Mouse (Mus musculus) lung, postnatal 0 days (tissue): ENCODE measurements at regions not wholly inside any gene's neighbourhood (a gene's known extent, or its start where the extent isn't known, plus 50 kb on each side); places are given as distances from the start of the nearest gene placed in this dataset.

ENCODE experiments used
- ATAC-seq: fragments of 200-750 bp; cut with Nextera tagmentation; 2 replicates; pipeline ENCODE4 v1.8.0; 2017; ENCODE audit warnings: moderate library complexity
- DNase-seq: peaks from one replicate; pipeline ENCODE4 v3.0.0-alpha.2; 2016; ENCODE audit warnings: low spot score
- H3K27ac ChIP-seq: fragments of 300-500 bp; sonication (generic); 2 replicates; pipeline ENCODE4 v1.5.1; 2014; ENCODE audit warnings: antibody characterized with exemption, mild to moderate bottlenecking, low read length, mixed read lengths
- H3K27me3 ChIP-seq: fragments of 300-500 bp; sonication (generic); replicated peaks from 2 replicates; pipeline ENCODE4 v1.6.1; 2014; ENCODE audit warnings: low read length, mixed read lengths; ENCODE audit not compliant: insufficient read depth
- H3K36me3 ChIP-seq: fragments of 300-500 bp; sonication (generic); 2 replicates; pipeline ENCODE4 v1.6.1; 2014; ENCODE audit warnings: low read length, mixed read lengths; ENCODE audit not compliant: insufficient read depth
- H3K4me1 ChIP-seq: fragments of 300-500 bp; sonication (generic); 2 replicates; pipeline ENCODE4 v1.6.1; 2014; ENCODE audit warnings: antibody characterized with exemption, low read depth, low read length, mixed read lengths; ENCODE audit not compliant: insufficient read depth
- H3K4me2 ChIP-seq: fragments of 300-500 bp; sonication (generic); replicated peaks from 2 replicates; pipeline ENCODE4 v1.6.1; 2014; ENCODE audit warnings: low read depth, mild to moderate bottlenecking, low read length, moderate library complexity, mixed read lengths
- H3K4me3 ChIP-seq: fragments of 300-500 bp; sonication (generic); 2 replicates; pipeline ENCODE4 v1.5.1; 2014; ENCODE audit warnings: low read depth, low read length
- H3K9ac ChIP-seq: fragments of 300-500 bp; sonication (generic); replicated peaks from 2 replicates; pipeline ENCODE4 v1.6.1; 2014; ENCODE audit warnings: low read depth, mild to moderate bottlenecking
- H3K9me3 ChIP-seq: fragments of 300-500 bp; sonication (generic); 2 replicates; pipeline ENCODE4 v1.6.1; 2016; ENCODE audit warnings: low read length, mixed read lengths
- CTCF ChIP-seq: IDR thresholded peaks from 2 replicates; pipeline ENCODE4 v1.5.1; 2016; ENCODE audit warnings: antibody characterized with exemption, mild to moderate bottlenecking
- EP300 ChIP-seq: IDR thresholded peaks from 2 replicates; pipeline ENCODE4 v1.6.1; 2016; ENCODE audit warnings: antibody characterized with exemption, mild to moderate bottlenecking, control low read depth
- WGBS: fragments of 180-500 bp; shearing (Covaris S2); extraction: QIAGEN DNeasy Blood & Tissue Kit; methylation state at CpG from one replicate; pipeline ENCODE4 v1.1.7; 2014; 5-methylcytosine and 5-hydroxymethylcytosine counted together

DNA sequence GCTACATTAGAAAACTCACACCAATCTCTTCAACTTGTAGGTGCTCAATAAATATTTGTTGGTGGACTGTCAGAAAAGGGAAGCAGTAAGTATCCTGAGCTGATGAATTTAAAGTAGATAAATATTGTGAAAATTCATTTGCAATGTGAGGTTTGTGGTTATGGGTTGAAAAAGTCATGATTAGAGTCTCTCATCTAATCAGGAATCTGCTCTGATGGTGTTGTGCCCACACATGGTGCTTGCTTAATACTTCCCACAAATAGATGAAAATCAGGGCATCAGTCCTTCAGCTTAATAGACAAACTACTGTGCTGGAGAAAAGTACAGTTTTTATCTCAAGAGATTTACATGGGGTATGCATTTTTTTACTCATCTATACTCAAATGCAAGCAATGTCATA is 59.9 kb downstream of the S1pr1 start:
- no peaks in the 10 kb centered on the region for H3K9me3 ChIP-seq
- H3K4me2 ChIP-seq: no peak overlapping the region
- no peaks in the 10 kb centered on the region for H3K36me3 ChIP-seq
- no peak overlapping the region for H3K27ac ChIP-seq
- H3K4me1 ChIP-seq: no peaks in the 10 kb centered on the region; the same call in 1 of the 2 replicates
- no peaks in the 10 kb centered on the region for H3K27me3 ChIP-seq
- no peak for ATAC-seq
- TF ChIP-seq EP300: no peak
- no peak for TF ChIP-seq CTCF
- DNase-seq: no peak
- no peak overlapping the region for H3K9ac ChIP-seq
- H3K4me3 ChIP-seq: no peak overlapping the region

DNA sequence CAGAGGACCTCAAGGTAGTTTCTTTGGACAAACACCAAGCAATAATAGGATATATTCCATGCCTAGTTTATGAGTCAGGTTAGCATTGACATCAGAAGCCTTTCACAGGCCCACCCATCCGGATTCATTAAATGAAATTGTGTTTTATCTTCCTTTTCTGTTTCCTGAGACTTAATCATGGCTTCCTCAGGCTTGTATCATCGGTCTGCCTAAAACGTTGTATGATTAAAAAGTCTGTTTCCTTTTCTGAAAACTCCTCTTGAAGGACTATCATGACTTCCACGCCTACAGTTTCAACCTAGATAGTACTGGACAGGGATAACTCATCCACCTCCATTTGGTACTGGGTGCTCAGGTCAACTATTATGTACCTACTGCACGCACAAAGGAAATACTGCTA is 62.6 kb downstream of the S1pr1 start:
- peak; percentile 82 for TF ChIP-seq EP300
- TF ChIP-seq CTCF: no peak
- H3K27ac ChIP-seq: no peak overlapping the region
- no peak overlapping the region for H3K9ac ChIP-seq
- DNase-seq (no peak), ATAC-seq (no peak)
- H3K4me1 ChIP-seq: no peaks in the 10 kb centered on the region; the same call in 1 of the 2 replicates
- no peak overlapping the region for H3K4me2 ChIP-seq
- 69% methylated on average over 5 of the region's 5 CpGs for WGBS
- no peaks in the 10 kb centered on the region for H3K36me3 ChIP-seq
- no peaks in the 10 kb centered on the region for H3K9me3 ChIP-seq
- H3K27me3 ChIP-seq: no peaks in the 10 kb centered on the region
- H3K4me3 ChIP-seq: no peak overlapping the region

DNA sequence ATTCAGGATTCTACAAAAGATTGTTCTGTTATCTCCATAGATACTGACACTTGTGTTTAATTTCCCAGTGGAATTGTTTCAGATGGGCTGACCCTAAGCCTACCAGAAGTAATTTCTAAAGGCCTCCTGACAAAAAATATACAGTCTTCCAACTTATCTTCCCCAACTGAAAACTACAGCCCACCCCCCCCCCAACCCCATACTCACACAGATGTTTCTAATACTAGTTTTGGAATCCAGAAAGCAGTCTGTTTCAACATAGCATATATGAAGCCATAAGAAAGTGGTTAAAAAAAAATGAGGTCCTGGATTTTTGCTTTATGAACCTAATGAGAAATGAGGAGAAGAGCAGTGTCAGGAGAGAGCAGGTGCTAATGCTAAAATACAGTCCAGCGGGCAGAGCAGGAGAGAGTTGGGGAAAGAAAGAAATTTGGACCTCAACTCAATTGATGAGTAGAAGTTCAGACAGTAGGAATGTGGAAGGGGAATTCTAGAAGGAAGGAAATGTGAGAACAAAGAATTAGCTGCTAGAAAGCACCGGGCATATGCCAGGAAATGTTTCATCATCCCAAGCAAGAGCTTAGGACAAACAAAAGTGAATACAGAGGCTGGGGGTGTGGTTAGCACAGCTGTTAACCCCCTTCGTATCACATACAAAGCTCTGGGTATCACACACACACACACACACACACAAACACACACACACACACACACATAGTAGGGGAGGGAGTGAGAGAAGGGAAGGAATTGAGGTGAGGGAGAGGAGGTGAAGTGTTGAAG is 65.3 kb downstream of the S1pr1 start:
- ATAC-seq (peak; percentile 65), DNase-seq (peak; percentile 69)
- TF ChIP-seq EP300 (peak; percentile 77), CTCF (no peak)
- no peak overlapping the region for H3K4me3 ChIP-seq
- no peak overlapping the region for H3K9ac ChIP-seq
- no peaks in the 10 kb centered on the region for H3K9me3 ChIP-seq
- no peak overlapping the region for H3K27ac ChIP-seq
- H3K36me3 ChIP-seq: no peaks in the 10 kb centered on the region
- no peak overlapping the region for H3K4me2 ChIP-seq
- 22% methylated on average over 3 of the region's 3 CpGs for WGBS
- no peaks in the 10 kb centered on the region for H3K27me3 ChIP-seq
- H3K4me1 ChIP-seq: no peaks in the 10 kb centered on the region; the same call in 1 of the 2 replicates

DNA sequence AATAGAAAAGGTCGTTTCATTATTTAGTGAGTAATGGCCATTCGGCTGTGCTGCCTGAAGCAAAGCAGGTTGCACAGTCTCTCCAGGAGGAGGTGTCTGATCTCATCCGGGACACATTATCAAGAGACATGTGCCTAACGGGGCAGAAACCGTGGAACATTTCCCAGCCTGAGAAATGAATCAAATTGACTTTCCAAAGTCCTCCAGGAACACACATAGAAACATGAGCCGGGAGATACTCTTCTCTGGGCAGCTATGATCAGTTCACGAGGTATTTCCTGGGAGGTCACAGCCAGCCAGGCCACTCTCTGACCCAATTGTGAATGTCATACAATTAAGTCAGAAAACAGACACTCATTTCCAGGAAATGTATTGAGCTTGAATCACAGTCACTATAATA is 67.9 kb downstream of the S1pr1 start:
- no peaks in the 10 kb centered on the region; the same call in 1 of the 2 replicates for H3K4me1 ChIP-seq
- no peak for TF ChIP-seq CTCF
- TF ChIP-seq EP300: peak; percentile 57; the same call in 1 of the 2 replicates
- H3K27me3 ChIP-seq: no peaks in the 10 kb centered on the region
- DNase-seq (no peak), ATAC-seq (peak; percentile 24; the same call in 1 of the 2 replicates)
- no peak overlapping the region for H3K4me2 ChIP-seq
- H3K9ac ChIP-seq: no peak overlapping the region
- H3K36me3 ChIP-seq: no peaks in the 10 kb centered on the region
- H3K9me3 ChIP-seq: no peaks in the 10 kb centered on the region
- H3K27ac ChIP-seq: no peak overlapping the region
- no peak overlapping the region for H3K4me3 ChIP-seq
- WGBS: 51% methylated on average over 7 of the region's 7 CpGs

DNA sequence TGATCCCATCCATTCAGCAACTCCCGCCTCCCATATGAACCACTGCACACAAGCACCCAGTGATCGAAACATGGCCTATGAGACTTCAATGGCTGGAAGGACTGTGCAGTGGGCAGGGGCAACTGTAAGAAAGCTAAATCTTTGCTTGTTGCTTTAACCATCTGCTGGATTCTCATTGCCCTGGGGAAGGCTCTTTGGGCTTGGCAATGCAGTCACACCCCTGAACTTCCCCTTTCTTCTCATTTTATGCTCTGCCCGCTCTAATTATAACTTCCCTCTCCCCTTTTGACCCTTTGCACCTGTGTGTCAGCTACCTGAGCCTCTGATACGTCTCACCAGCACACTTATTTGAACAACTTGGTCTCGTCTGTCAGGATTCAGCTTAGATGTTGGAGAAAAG is 70.6 kb downstream of the S1pr1 start:
- DNase-seq (no peak), ATAC-seq (no peak)
- no peak overlapping the region for H3K27ac ChIP-seq
- no peak overlapping the region for H3K4me2 ChIP-seq
- no peaks in the 10 kb centered on the region for H3K27me3 ChIP-seq
- no peaks in the 10 kb centered on the region for H3K4me1 ChIP-seq
- no peaks in the 10 kb centered on the region for H3K36me3 ChIP-seq
- TF ChIP-seq CTCF: no peak
- no peak for TF ChIP-seq EP300
- H3K9ac ChIP-seq: no peak overlapping the region
- WGBS: 72% methylated on average over 5 of the region's 5 CpGs
- no peak overlapping the region for H3K4me3 ChIP-seq
- no peaks in the 10 kb centered on the region for H3K9me3 ChIP-seq

DNA sequence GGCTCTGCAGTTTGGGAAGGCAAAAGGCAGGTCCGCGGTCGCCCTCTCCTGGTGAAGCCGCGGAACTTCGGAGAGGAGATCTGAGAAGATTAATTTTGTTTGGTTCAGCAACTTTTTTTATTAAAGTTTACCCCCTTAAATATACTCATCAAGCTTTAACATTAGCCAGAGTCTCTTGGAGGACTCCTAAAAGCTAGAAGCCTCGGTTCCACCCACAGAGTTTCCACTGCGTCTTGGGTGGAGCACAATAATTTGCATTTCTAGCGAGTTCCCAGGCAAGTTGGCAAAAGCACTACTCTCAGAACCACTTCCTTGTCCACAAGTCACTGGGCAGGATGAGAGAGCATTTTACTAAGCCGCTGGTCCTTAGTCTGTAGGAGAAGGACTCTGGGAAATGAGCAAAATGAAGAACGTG is 72.0 kb downstream of the S1pr1 start:
- TF ChIP-seq EP300 (no peak; the same call in 1 of the 2 replicates), CTCF (peak; percentile 89)
- Histone ChIP-seq H3K9ac (no peak overlapping the region), H3K36me3 (no peaks in the 10 kb centered on the region), H3K4me2 (peak overlapping the region; percentile 59), H3K9me3 (no peaks in the 10 kb centered on the region), H3K4me3 (peak overlapping the region; percentile 31), H3K27ac (no peak overlapping the region; the same call in 1 of the 2 replicates), H3K4me1 (no peaks in the 10 kb centered on the region), H3K27me3 (no peaks in the 10 kb centered on the region)
- ATAC-seq (peak; percentile 56; the same call in 1 of the 2 replicates), DNase-seq (peak; percentile 84)
- WGBS: 4% methylated on average over 11 of the region's 11 CpGs
